Mouse (Mus musculus) kidney, postnatal 10 days (tissue): ENCODE data around the gene Brd2.
A peak's percentile ranks its signal among the peaks of the same experiment; 100 is the strongest.

Experiments
- DNase-seq: peaks from one replicate; pipeline ENCODE4 v3.0.0; 2021; ENCODE audit warnings: mixed read lengths

Brd2 gene

GRCm38 (mm10) chr17:34109806-34110195, 12.6 kb downstream of the Brd2 start:
- DNase-seq = no peak

GRCm38 (mm10) chr17:34109038-34109805, 13.2 kb downstream of the Brd2 start:
- no peak for DNase-seq

- no peak for DNase-seq
Observed at GRCm38 (mm10) chr17:34108460-34108859, 14.0 kb downstream of the Brd2 start.

- no peak for DNase-seq
Observed at GRCm38 (mm10) chr17:34107109-34107867, 15.1 kb downstream of the Brd2 start.

GRCm38 (mm10) chr17:34106555-34106954, 15.9 kb downstream of the Brd2 start:
- no peak for DNase-seq

- no peak for DNase-seq
Observed at GRCm38 (mm10) chr17:34104804-34105203, 17.6 kb downstream of the Brd2 start.

- no peak for DNase-seq
Observed at GRCm38 (mm10) chr17:34102831-34103230, 19.6 kb downstream of the Brd2 start.

GRCm38 (mm10) chr17:34101604-34102032, 20.8 kb downstream of the Brd2 start:
- DNase-seq = peak; percentile 98

GRCm38 (mm10) chr17:34101185-34101584, 21.2 kb downstream of the Brd2 start:
- no peak for DNase-seq

- DNase-seq = peak; percentile 77
Observed at GRCm38 (mm10) chr17:34099531-34099930, 22.9 kb downstream of the Brd2 start.

- DNase-seq = peak; percentile 41
Observed at GRCm38 (mm10) chr17:34098709-34099479, 23.5 kb downstream of the Brd2 start.

GRCm38 (mm10) chr17:34097272-34097671, 25.2 kb downstream of the Brd2 start:
- no peak for DNase-seq

- DNase-seq = no peak
Observed at GRCm38 (mm10) chr17:34096497-34097010, 25.9 kb downstream of the Brd2 start.

GRCm38 (mm10) chr17:34094283-34095035, 28.0 kb downstream of the Brd2 start:
- no peak for DNase-seq

GRCm38 (mm10) chr17:34093199-34093874, 29.1 kb downstream of the Brd2 start:
- DNase-seq = peak; percentile 76

- DNase-seq = no peak
Observed at GRCm38 (mm10) chr17:34092197-34092875, 30.1 kb downstream of the Brd2 start, which contains the start of gene H2-Oa. TSS of gene H2-Oa (plus strand) at chr17:34092340.

GRCm38 (mm10) chr17:34090923-34091322, 31.5 kb downstream of the Brd2 start:
- DNase-seq = peak; percentile 39

GRCm38 (mm10) chr17:34088124-34088523, 34.3 kb downstream of the Brd2 start:
- DNase-seq = no peak

- DNase-seq = no peak
Observed at GRCm38 (mm10) chr17:34087386-34087785, 35.0 kb downstream of the Brd2 start.

GRCm38 (mm10) chr17:34083104-34083503, 39.3 kb downstream of the Brd2 start:
- no peak for DNase-seq

- DNase-seq = peak; percentile 32
Observed at GRCm38 (mm10) chr17:34079621-34080020, 42.8 kb downstream of the Brd2 start.
